Mouse (Mus musculus): Measurements from ENCODE around the gene Rbfox2.

GRCm38 (mm10) chr15:77340581-77340980 lies 33.8 kb upstream of the Rbfox2 start:
- TF ChIP-seq CTCF (IDR thresholded peaks at IDR 0.05; ENCODE audit: extremely low read depth, insufficient read depth, insufficient read length, insufficient replicate concordance): no peak
- TF ChIP-seq POLR2A (IDR thresholded peaks at IDR 0.05; ENCODE audit: low read depth, low read length): no peak
